31 mouse cellular contexts compared by ENCODE assay signal in the genomic region with DNA sequence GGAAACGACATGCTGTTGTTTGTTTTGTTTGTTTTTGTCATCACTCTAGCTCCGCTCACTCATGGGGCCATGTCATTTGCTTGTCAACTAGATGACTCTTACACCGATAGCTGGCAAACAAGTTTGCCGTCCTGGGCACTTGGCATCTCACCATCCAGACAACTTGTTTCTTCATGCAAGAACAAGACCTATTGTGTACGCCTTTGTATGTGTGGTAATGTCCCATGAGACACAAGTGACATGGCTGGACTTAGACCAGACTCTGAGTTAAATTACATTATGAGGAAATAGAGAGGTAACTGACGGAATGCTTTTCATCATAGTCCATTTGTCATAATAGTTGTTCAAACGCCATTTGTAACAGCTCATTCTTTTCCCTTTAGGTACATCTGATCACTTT. TPM values are rescaled to one million over a fixed set of nuclear protein-coding genes. Genes with fewer than 3 reads are reported as not detected.
DNase-seq lines count a peak whose midpoint lies in the region; ATAC-seq and TF ChIP-seq lines count a peak whose summit lies in the region.
"Had no signal": no experiment of that assay in that cellular context is flagged by ENCODE, and none has a peak within 500 bp of the region (broad histone marks: within the 10 kb centered on the region; RNA-seq: fewer than 3 reads in every experiment).

No protein-coding gene starts in this region.

- TF ChIP-seq POLR2A in liver, adult 2 months (IDR thresholded peaks at IDR 0.05; ENCODE audit: extremely low read depth, insufficient read depth, low read length): no peak

- H3K4me3 ChIP-seq in liver, adult 2 months (ENCODE audit: insufficient read depth, low read depth, low read length): no peak overlapping the region
- no peak overlapping the region for H3K4me3 ChIP-seq in brown adipose tissue, adult 24 weeks (ENCODE audit: insufficient read depth, low read depth, low read length)
- H3K4me3 ChIP-seq: embryonic facial prominence, embryonic 12.5 days; embryonic facial prominence, embryonic 15.5 days; forebrain, embryonic 12.5 days; forebrain, embryonic 15.5 days; heart, embryonic 10.5 days; heart, embryonic 13.5 days had no signal

- peak overlapping the region; percentile 38 for H3K27ac ChIP-seq in liver, adult 2 months (replicated peaks; ENCODE audit: insufficient read depth, low read depth, low read length)
- H3K27ac ChIP-seq in brown adipose tissue, adult 24 weeks (replicated peaks; ENCODE audit: low read depth, low read length): peak overlapping the region; percentile 95
- H3K27ac ChIP-seq: embryonic facial prominence, embryonic 12.5 days; embryonic facial prominence, embryonic 15.5 days; forebrain, embryonic 12.5 days; forebrain, embryonic 15.5 days; heart, embryonic 10.5 days; heart, embryonic 13.5 days; hindbrain, embryonic 14.5 days; hindbrain, postnatal 0 days had no signal

- H3K4me1 ChIP-seq in liver, adult 2 months (ENCODE audit: control insufficient read depth, insufficient read depth, low read length): peaks cover 19% of the 10 kb centered on the region
- peaks cover 4% of the 10 kb centered on the region for H3K4me1 ChIP-seq in brown adipose tissue, adult 24 weeks (ENCODE audit: control insufficient read depth, insufficient read depth, insufficient read length, low read length)

- 25% methylated on average over 7 of the region's 7 CpGs for WGBS in liver, adult 2 months

- DNase-seq in adrenal gland, postnatal 14 days: peak; percentile 39
- no peak for DNase-seq in adrenal gland, postnatal 4 days (ENCODE audit: low spot score in 2 of 2)
- DNase-seq in liver, adult 2 months (ENCODE audit: extremely low read depth, low read depth, low spot score): peak; percentile 74
- DNase-seq in liver: no peak
- no peak for DNase-seq in gastrocnemius, postnatal 36 days
- DNase-seq: adrenal gland, adult 2 months; adrenal gland, postnatal 25 days; cerebellum, adult 11 months; cerebellum, adult 2 months; cerebellum, adult 9-11 months; cerebellum, postnatal 25 days; gastrocnemius, postnatal 25 days; heart, adult 18-20 months; heart, postnatal 14 days; heart, postnatal 4 days had no signal

- H3K27me3 ChIP-seq in liver, adult 2 months (ENCODE audit: control insufficient read depth, insufficient read depth, low read length): no peaks in the 10 kb centered on the region
- H3K27me3 ChIP-seq: embryonic facial prominence, embryonic 12.5 days; embryonic facial prominence, embryonic 15.5 days; forebrain, embryonic 12.5 days; forebrain, embryonic 15.5 days; heart, embryonic 13.5 days; Patski had no signal

- intact Hi-C loops in gastrocnemius, postnatal 36 days (cut with DNase I): no loop called here

- ATAC-seq in megakaryocyte progenitor cell, adult 5-6 weeks (replicated peaks; ENCODE audit: poor library complexity): no peak
- ATAC-seq: forebrain, embryonic 15.5 days; hindbrain, postnatal 0 days; inflammation-experienced regulatory T-cells, adult 6 months; Patski had no signal

- TF ChIP-seq CTCF in liver, adult 2 months (IDR thresholded peaks at IDR 0.05; ENCODE audit: low read depth, low read length): no peak

- peaks cover 19% of the 10 kb centered on the region; the same call in 1 of the 2 replicates for H3K79me2 ChIP-seq in liver, adult 2 months (ENCODE audit: control insufficient read depth, insufficient read depth, low read length)

- H3K9ac ChIP-seq in liver, adult 2 months (ENCODE audit: low read depth, low read length): no peak overlapping the region
- H3K9ac ChIP-seq: embryonic facial prominence, embryonic 12.5 days; embryonic facial prominence, embryonic 15.5 days; forebrain, embryonic 12.5 days; forebrain, embryonic 15.5 days; heart, embryonic 13.5 days; hindbrain, embryonic 14.5 days had no signal

- H3K36me3 ChIP-seq in liver, adult 2 months (ENCODE audit: control insufficient read depth, insufficient read depth, low read length): no peaks in the 10 kb centered on the region
- H3K36me3 ChIP-seq: embryonic facial prominence, embryonic 12.5 days; embryonic facial prominence, embryonic 15.5 days; forebrain, embryonic 12.5 days; forebrain, embryonic 15.5 days; heart, embryonic 13.5 days had no signal

RNA-seq across cellular contexts. Expression of gene Hacl1, which starts 4.8 kb away (rescaled TPM):
- 62.2 and 112 TPM in 2 replicates for total RNA-seq in adrenal gland, postnatal 14 days (2021)
- 10 to 100 TPM; 75.9 to 86.7 TPM for total RNA-seq in adrenal gland, postnatal 4 days (2021)
- 569 and 647 TPM in 2 replicates for total RNA-seq in liver, adult 2 months (2014; rRNA removed)
- polyA plus RNA-seq in liver, adult 2 months (2012; rRNA removed): 592 and 631 TPM in 2 replicates
- polyA plus RNA-seq in brown adipose tissue, adult 24 weeks (2012; ENCODE audit: insufficient read depth, insufficient read length, missing spikeins): 77.1 and 106 TPM in 2 replicates
- 13.3 and 18.9 TPM in 2 replicates for total RNA-seq in megakaryocyte progenitor cell, adult 5-6 weeks (2015)
- 34.8 and 35.6 TPM in 2 replicates for total RNA-seq in megakaryocyte progenitor cell, adult 5-6 weeks (2017)
- total RNA-seq in gastrocnemius, postnatal 36 days (2021): 1 to 10 TPM; 5.3 to 7.4 TPM

RNA-seq across cellular contexts. Expression of gene Btd, which starts 5.1 kb away (rescaled TPM):
- 40.4 and 47.4 TPM in 2 replicates for total RNA-seq in adrenal gland, postnatal 14 days (2021)
- total RNA-seq in adrenal gland, postnatal 4 days (2021): 10 to 100 TPM; 62.4 to 63.5 TPM
- 42.3 and 60.7 TPM in 2 replicates for total RNA-seq in liver, adult 2 months (2014; rRNA removed)
- 91.4 and 103 TPM in 2 replicates for polyA plus RNA-seq in liver, adult 2 months (2012; rRNA removed)
- polyA plus RNA-seq in brown adipose tissue, adult 24 weeks (2012; ENCODE audit: insufficient read depth, insufficient read length, missing spikeins): 27.9 and 30.4 TPM in 2 replicates
- 14.7 and 15.6 TPM in 2 replicates for total RNA-seq in megakaryocyte progenitor cell, adult 5-6 weeks (2015)
- 8.1 and 14.3 TPM in 2 replicates for total RNA-seq in megakaryocyte progenitor cell, adult 5-6 weeks (2017)
- total RNA-seq in gastrocnemius, postnatal 36 days (2021): 1 to 10 TPM; 3.6 to 4.8 TPM

RNA-seq across cellular contexts. Expression of gene Gm49387, which starts 5.2 kb away (rescaled TPM):
- total RNA-seq in adrenal gland, postnatal 14 days (2021): 3.0 and 6.4 TPM in 2 replicates
- not detected for total RNA-seq in adrenal gland, postnatal 4 days (2021)
- 0.81 TPM in 1 of 2 replicates, not detected in the other for total RNA-seq in liver, adult 2 months (2014; rRNA removed)
- polyA plus RNA-seq in liver, adult 2 months (2012; rRNA removed): 2.6 and 10.0 TPM in 2 replicates
- polyA plus RNA-seq in brown adipose tissue, adult 24 weeks (2012; ENCODE audit: insufficient read depth, insufficient read length, missing spikeins): not detected in 2 replicates
- total RNA-seq in megakaryocyte progenitor cell, adult 5-6 weeks (2015): not detected in 2 replicates
- total RNA-seq in megakaryocyte progenitor cell, adult 5-6 weeks (2017): not detected in 2 replicates
- 1 to 10 TPM in 1 of 2 experiments, not detected in 1; 1.6 TPM for total RNA-seq in gastrocnemius, postnatal 36 days (2021)
- total RNA-seq: common myeloid progenitor, adult 5-6 weeks; ES-E14; gastrocnemius, adult 8-10 months; hindbrain, postnatal 0 days had no signal
- polyA plus RNA-seq: adrenal gland, adult 2 months; cerebellum, adult 2 months; heart, embryonic 13.5 days; hindbrain, embryonic 14.5 days; hindbrain, postnatal 0 days had no signal

RNA-seq across cellular contexts. Expression of gene Colq, which starts 54.8 kb away (rescaled TPM):
- total RNA-seq in adrenal gland, postnatal 14 days (2021): 0.15 and 1.3 TPM in 2 replicates
- total RNA-seq in adrenal gland, postnatal 4 days (2021): under 1 TPM; 0.51 to 0.76 TPM
- total RNA-seq in liver, adult 2 months (2014; rRNA removed): under 0.01 TPM in 1 of 2 replicates, not detected in the other
- 0.06 and 0.09 TPM in 2 replicates for polyA plus RNA-seq in liver, adult 2 months (2012; rRNA removed)
- not detected in 2 replicates for polyA plus RNA-seq in brown adipose tissue, adult 24 weeks (2012; ENCODE audit: insufficient read depth, insufficient read length, missing spikeins)
- total RNA-seq in megakaryocyte progenitor cell, adult 5-6 weeks (2015): not detected in 2 replicates
- 0.37 TPM in 1 of 2 replicates, not detected in the other for total RNA-seq in megakaryocyte progenitor cell, adult 5-6 weeks (2017)
- total RNA-seq in gastrocnemius, postnatal 36 days (2021): 1 to 10 TPM; 7.5 to 8.6 TPM
- total RNA-seq: adrenal gland, adult 2 months; adrenal gland, postnatal 25 days; common myeloid progenitor, adult 5-6 weeks had no signal
- polyA plus RNA-seq: forebrain, embryonic 15.5 days; hindbrain, embryonic 11.5 days; Patski had no signal

Comparison
In these comparisons a context has a peak if more than half of its experiments do, and no peak if none do; other contexts are left out.
1. DNase-seq: peak in adrenal gland, postnatal 14 days (single experiment) and liver, adult 2 months (single experiment); none in adrenal gland, postnatal 4 days (0 of 2), liver (single experiment) and gastrocnemius, postnatal 36 days (0 of 2).